ENCODE assay signal across 8 mouse cellular contexts in genomic region chr9:114672703-114673561, GRCm38 (mm10). TPM values are rescaled to one million over a fixed set of nuclear protein-coding genes. Genes with fewer than 3 reads are reported as not detected.
DNase-seq lines count a peak whose midpoint lies in the region; ATAC-seq lines count a peak whose summit lies in the region.

No protein-coding gene starts in this region.

- ATAC-seq in frontal cortex, adult (ENCODE audit: low TSS enrichment): peak; percentile 93
- no peak; the same call in 1 of the 2 replicates for ATAC-seq in embryonic facial prominence, embryonic 15.5 days (ENCODE audit: insufficient number of reproducible peaks, low FRiP score, low TSS enrichment, low read depth)
- peak; percentile 68 for ATAC-seq in hindbrain, embryonic 11.5 days (ENCODE audit: low FRiP score)

- peaks cover 8% of the 10 kb centered on the region; the same call in 1 of the 2 replicates for H3K4me1 ChIP-seq in embryonic facial prominence, embryonic 15.5 days
- H3K4me1 ChIP-seq in hindbrain, embryonic 11.5 days (replicated peaks; ENCODE audit: control insufficient read depth, insufficient read depth, low read length): 0 out of 2 replicates have a peak, but pooled peaks cover 3% of the 10 kb centered on the region

- 0 out of 2 replicates have a peak overlapping the region, but pooled peaks have one; percentile 28 for H3K27ac ChIP-seq in embryonic facial prominence, embryonic 15.5 days (replicated peaks)
- H3K27ac ChIP-seq in hindbrain, embryonic 11.5 days (ENCODE audit: low read depth, low read length): peak overlapping the region; percentile 8; the same call in 1 of the 2 replicates
- H3K27ac ChIP-seq in macrophage: 0 out of 2 replicates have a peak overlapping the region, but pooled peaks have one; percentile 12

- no peaks in the 10 kb centered on the region for H3K36me3 ChIP-seq in embryonic facial prominence, embryonic 15.5 days
- no peaks in the 10 kb centered on the region for H3K36me3 ChIP-seq in hindbrain, embryonic 11.5 days (ENCODE audit: control insufficient read depth, insufficient read depth, low read length)
- no peaks in the 10 kb centered on the region for H3K36me3 ChIP-seq in macrophage (ENCODE audit: inconsistent target)

- H3K27me3 ChIP-seq in embryonic facial prominence, embryonic 15.5 days: no peaks in the 10 kb centered on the region
- no peaks in the 10 kb centered on the region for H3K27me3 ChIP-seq in hindbrain, embryonic 11.5 days (ENCODE audit: control insufficient read depth, insufficient read depth, low read length)

- no peak for DNase-seq in frontal cortex, postnatal 10 days (ENCODE audit: low spot score in 2 of 2)
- DNase-seq in MN1 (ENCODE audit: low spot score): peak; percentile 58
- DNase-seq in hindbrain, embryonic 11.5 days (ENCODE audit: low spot score): peak; percentile 44
- peak; percentile 46 to 60 for DNase-seq in right cerebral cortex, postnatal 10 days (ENCODE audit: low spot score in 2 of 2)
- DNase-seq in ovary, adult 18-20 months (ENCODE audit: low spot score): no peak

- 4% methylated on average over 24 of the region's 24 CpGs for WGBS in embryonic facial prominence, embryonic 15.5 days
- WGBS in hindbrain, embryonic 11.5 days: 8% methylated on average over 24 of the region's 24 CpGs
- WGBS in macrophage (ENCODE audit: missing documents): 12% methylated on average over 20 of the region's 24 CpGs

- no peaks in the 10 kb centered on the region for H3K79me2 ChIP-seq in macrophage (ENCODE audit: inconsistent target)

- peak overlapping the region; percentile 69 for H3K4me2 ChIP-seq in embryonic facial prominence, embryonic 15.5 days (replicated peaks)
- H3K4me2 ChIP-seq in hindbrain, embryonic 11.5 days (replicated peaks; ENCODE audit: low read depth, low read length): peak overlapping the region; percentile 48

- H3K9ac ChIP-seq in embryonic facial prominence, embryonic 15.5 days: no peak overlapping the region
- H3K9ac ChIP-seq in hindbrain, embryonic 11.5 days (ENCODE audit: low read depth, low read length): peak overlapping the region; percentile 24

- H3K4me3 ChIP-seq in embryonic facial prominence, embryonic 15.5 days (replicated peaks): peak overlapping the region; percentile 36
- peak overlapping the region; percentile 19 for H3K4me3 ChIP-seq in hindbrain, embryonic 11.5 days (ENCODE audit: low read depth, low read length)
- H3K4me3 ChIP-seq in macrophage (ENCODE audit: inconsistent target): peak overlapping the region; percentile 2; the same call in 1 of the 2 replicates

- H3K9me3 ChIP-seq in embryonic facial prominence, embryonic 15.5 days (replicated peaks): no peaks in the 10 kb centered on the region
- no peaks in the 10 kb centered on the region for H3K9me3 ChIP-seq in hindbrain, embryonic 11.5 days (ENCODE audit: control insufficient read depth, low read length)

RNA-seq across cellular contexts. Expression of gene Dync1li1, which starts 15.7 kb away (rescaled TPM):
- 55.8 and 64.7 TPM in 2 replicates for polyA plus RNA-seq in embryonic facial prominence, embryonic 15.5 days (2015; fragmentation: Nextera tagmentation; extraction: Ambion mirVana)
- 111 and 129 TPM in 2 replicates for polyA plus RNA-seq in hindbrain, embryonic 11.5 days (2014; fragmentation: Nextera tagmentation; extraction: Ambion mirVana)
- total RNA-seq in macrophage (2018; cell fraction: chromatin; rRNA removed): 100 to 1,000 TPM in 1 of 26 experiments, 10 to 100 TPM in 25; 34.1 to 104 (median 52.5) TPM
- 10 to 100 TPM; 46.7 to 70.7 (median 53.5) TPM for total RNA-seq in macrophage (2018; cell fraction: cytosol; rRNA removed)
- total RNA-seq in macrophage (2018; cell fraction: nucleus; rRNA removed): 10 to 100 TPM; 35.0 to 59.1 (median 50.4) TPM
- 39.8 to 54.4 TPM (median 39.9 TPM) in 3 replicates for polyA plus RNA-seq in macrophage (2018)

RNA-seq across cellular contexts. Expression of gene Cnot10, which starts 32.9 kb away (rescaled TPM):
- polyA plus RNA-seq in embryonic facial prominence, embryonic 15.5 days (2015; fragmentation: Nextera tagmentation; extraction: Ambion mirVana): 58.1 and 65.9 TPM in 2 replicates
- polyA plus RNA-seq in hindbrain, embryonic 11.5 days (2014; fragmentation: Nextera tagmentation; extraction: Ambion mirVana): 60.7 and 64.2 TPM in 2 replicates
- total RNA-seq in macrophage (2018; cell fraction: chromatin; rRNA removed): 100 to 1,000 TPM in 3 of 26 experiments, 10 to 100 TPM in 23; 17.9 to 122 (median 64.2) TPM
- total RNA-seq in macrophage (2018; cell fraction: cytosol; rRNA removed): 10 to 100 TPM in 24 of 26 experiments, 1 to 10 TPM in 2; 9.1 to 16.0 (median 12.5) TPM
- 10 to 100 TPM; 11.2 to 73.7 (median 30.4) TPM for total RNA-seq in macrophage (2018; cell fraction: nucleus; rRNA removed)
- polyA plus RNA-seq in macrophage (2018): 13.8 to 17.7 TPM (median 14.6 TPM) in 3 replicates

RNA-seq across cellular contexts. Expression of gene Cmtm6, which starts 58.0 kb away (rescaled TPM):
- polyA plus RNA-seq in embryonic facial prominence, embryonic 15.5 days (2015; fragmentation: Nextera tagmentation; extraction: Ambion mirVana): 46.9 and 48.1 TPM in 2 replicates
- 22.7 and 26.6 TPM in 2 replicates for polyA plus RNA-seq in hindbrain, embryonic 11.5 days (2014; fragmentation: Nextera tagmentation; extraction: Ambion mirVana)
- total RNA-seq in macrophage (2018; cell fraction: chromatin; rRNA removed): 10 to 100 TPM in 25 of 26 experiments, 1 to 10 TPM in 1; 9.5 to 94.2 (median 29.7) TPM
- total RNA-seq in macrophage (2018; cell fraction: cytosol; rRNA removed): 100 to 1,000 TPM in 12 of 26 experiments, 10 to 100 TPM in 14; 60.7 to 138 (median 99.6) TPM
- total RNA-seq in macrophage (2018; cell fraction: nucleus; rRNA removed): 100 to 1,000 TPM in 10 of 26 experiments, 10 to 100 TPM in 16; 54.2 to 141 (median 94.4) TPM
- polyA plus RNA-seq in macrophage (2018): 61.4 to 121 TPM (median 79.5 TPM) in 3 replicates

Comparison
In these comparisons a context has a peak if more than half of its experiments do, and no peak if none do; other contexts are left out.
1. DNase-seq: peak in MN1 (single experiment), hindbrain, embryonic 11.5 days (single experiment) and right cerebral cortex, postnatal 10 days (2 of 2); none in frontal cortex, postnatal 10 days (0 of 2) and ovary, adult 18-20 months (single experiment).
2. Peak in every context shown above with its lines, with median percentiles within 50 percentile points of each other: H3K27ac ChIP-seq and H3K4me3 ChIP-seq.